Mouse (Mus musculus): ENCODE measurements at regions not wholly inside any gene's neighbourhood (a gene's known extent, or its start where the extent isn't known, plus 50 kb on each side); places are given as distances from the start of the nearest gene placed in this dataset.

DNA sequence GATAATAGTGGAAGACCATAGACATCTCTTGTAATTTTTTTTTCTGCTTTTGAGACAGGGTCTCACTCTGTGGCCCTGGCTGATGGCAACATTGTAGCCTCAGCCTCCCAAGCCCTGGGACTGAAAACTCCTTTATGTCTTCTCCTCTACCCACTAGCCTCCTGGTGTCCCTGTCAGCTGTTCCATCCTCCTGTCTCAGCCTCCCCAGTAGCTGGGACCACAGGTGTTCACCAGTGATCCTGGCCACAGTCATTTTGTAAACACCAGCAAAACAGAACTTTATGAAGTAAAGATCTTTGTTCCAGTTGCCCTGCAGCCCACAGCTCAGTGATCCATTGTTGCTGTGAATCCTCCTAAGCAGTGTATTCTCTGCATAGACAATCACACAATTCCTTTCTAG is 129.9 kb upstream of the Eya4 start:
- DNase-seq (ENCODE audit: low spot score in 2 of 2), result no peak

DNA sequence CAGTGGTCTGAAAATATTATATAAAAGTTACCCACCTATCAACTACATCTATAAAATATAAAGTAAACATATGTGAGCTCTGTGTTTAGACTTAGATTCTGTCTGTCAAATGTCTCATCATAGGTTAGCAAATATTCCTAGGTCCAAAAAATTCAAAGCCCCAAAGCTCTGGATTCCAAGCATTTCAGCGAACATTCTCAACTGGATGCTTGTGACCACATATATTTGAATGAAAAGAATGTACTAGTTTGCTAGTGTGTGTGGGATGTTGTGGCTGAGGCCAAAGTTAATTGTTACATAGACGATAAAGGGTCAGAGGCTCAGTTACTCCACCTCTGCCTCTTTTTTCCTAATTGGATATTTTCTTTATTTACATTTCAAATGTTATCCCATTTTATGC is 128.3 kb upstream of the Eya4 start:
- no peak for DNase-seq (ENCODE audit: low spot score in 2 of 2)

DNA sequence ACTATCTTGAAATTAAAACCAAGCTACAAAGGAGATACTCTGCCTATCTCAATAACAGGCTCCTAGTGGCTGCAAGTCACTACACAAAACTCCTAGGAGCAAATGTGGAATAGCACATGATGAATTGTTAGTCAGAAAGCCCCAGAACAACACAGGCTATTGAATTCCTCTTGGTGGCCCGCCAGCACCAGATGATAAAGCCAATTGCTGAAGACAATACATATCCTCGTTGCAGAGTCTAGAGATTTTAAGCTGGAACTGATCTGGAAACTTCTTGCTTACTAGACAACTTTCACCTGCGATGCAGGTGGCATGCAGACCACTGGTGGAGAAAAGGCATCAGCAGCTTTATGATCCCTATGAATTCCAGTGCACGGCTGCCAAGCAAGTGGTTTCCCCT is 126.5 kb upstream of the Eya4 start:
- no peak for DNase-seq (ENCODE audit: low spot score in 2 of 2)

DNA sequence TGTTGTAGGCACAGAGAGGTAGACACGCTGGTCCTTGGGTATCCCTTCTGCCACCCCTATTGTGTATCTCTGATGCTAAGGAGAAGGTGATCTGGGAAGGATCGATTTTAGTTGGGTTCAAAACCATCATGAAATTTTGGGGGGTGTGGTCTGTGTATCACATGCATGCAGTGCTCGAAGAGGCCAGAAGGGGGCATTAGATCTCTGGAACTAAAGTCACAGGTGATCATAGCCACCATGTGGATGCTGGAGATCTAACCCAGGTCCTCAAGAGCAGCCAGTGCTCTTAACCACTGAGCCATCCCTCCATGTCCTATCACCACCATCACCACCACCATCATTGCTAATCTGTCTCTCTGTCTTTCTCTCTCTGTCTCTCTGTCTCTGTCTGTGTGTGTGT is 100.4 kb upstream of the Eya4 start:
- DNase-seq (ENCODE audit: low spot score in 2 of 2), result no peak

DNA sequence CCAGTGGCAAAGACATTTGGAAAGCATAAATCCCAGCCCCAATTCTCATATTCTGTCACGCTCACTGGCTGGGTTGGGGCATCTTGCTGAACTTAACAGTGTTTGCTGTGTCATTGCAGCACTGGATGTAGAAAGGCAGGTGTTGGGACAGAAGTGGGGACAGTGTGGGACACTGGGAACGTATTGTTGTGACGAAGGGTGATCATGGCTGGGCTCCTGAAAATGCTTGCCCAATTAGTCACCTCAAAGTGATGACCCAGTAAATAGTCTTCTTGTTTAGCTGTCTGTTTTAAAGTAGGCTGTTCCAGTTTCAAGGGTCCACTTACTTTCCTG is 100.0 kb upstream of the Eya4 start:
- DNase-seq (ENCODE audit: low spot score in 2 of 2), result no peak

DNA sequence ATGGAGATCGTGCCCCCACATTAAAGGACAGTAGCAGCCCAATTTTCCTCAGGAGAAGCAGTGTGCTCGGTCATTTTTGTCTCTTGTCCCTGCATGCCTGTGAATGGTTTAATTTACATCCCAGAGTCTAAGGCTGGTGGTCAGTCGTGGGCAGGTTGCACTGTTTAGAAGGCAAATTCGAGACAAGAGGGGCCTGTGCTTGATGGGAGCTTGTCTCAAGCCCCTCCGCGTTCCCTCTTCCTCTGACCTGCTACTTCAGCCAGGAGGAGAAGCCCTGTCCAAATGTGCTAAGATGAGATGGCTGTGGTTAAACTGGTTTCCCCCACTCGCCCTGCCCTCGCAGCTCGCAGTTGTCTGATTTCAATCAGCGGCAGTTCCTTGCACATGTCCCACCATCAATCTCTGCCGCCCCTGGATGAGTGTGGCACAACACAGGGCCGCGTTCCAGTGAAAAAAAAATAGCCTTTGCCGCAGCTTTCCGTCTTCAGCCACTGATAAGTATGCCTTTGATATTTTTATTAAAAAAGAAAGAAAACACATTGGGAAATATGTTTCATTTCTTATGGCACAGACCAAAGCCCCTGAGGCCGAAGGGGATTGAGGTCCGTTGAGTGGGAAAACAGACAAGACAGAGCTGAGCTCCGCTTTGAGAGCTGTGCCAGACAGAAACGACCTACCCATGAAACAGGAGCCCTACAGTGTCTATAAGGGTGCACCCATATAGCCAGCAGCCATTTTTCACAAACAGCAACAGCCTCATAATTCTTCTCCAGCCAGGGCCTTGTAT is 99.5 kb upstream of the Eya4 start:
- no peak for DNase-seq (ENCODE audit: low spot score in 2 of 2)

DNA sequence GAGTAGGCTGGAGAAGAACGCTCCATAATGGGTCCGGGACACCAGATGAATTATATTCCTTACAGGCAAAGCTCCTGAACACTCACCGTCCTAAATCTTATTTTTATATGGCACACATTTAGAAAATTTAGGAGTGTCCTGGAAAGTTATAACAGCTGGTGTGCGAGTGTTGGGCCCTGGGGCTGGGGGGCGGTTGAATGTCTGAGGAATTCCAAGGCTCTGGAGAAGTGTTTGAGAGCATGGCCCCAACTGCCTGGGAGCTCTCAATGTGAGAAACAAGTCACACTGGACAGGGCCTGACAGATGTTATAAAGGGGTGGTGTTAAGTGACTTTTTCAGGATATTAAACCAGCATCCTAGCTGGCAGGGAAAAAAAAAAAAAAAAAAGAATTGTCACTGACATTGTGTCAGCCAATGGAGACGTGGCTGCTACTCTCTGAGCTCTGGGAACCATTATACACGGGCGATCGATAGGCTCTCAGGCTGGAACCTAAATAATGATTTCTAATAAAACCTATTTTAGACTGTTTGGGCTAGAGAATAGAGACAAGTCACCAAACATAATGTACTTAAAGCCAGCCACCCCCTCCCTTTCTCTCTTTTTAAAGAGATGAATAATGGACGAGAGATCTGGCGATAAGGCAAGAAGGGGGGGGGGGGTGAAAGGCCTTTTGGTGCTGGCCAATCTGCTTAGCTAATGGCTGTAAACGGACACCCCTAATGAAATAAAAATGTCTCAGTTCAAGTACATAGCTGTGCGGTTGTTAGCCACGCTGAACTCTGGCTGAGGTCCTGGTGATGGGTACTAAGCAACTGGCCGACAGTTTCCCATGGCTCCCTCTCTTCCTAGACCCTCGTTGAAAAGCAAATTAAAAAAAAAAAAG is 98.6 kb upstream of the Eya4 start:
- DNase-seq (ENCODE audit: low spot score in 2 of 2), result no peak

DNA sequence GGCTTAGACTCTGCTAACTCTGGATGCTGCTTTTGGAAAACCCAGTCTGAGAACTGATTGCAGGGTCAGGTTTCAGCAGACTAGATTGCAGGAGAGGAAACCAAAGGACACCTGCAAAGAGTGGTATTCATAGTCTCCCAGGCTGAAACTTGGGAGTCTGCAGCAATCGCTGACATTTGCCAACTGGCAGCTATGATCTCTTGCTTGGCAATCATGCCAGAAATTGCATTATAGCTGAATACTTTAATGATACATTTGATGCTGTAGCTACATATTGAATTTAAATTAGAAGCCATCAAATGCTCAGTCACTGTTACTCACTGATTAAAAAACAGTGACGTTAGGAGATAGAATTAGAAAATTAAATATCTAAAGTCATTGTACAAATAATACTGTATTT is 79.8 kb upstream of the Eya4 start:
- DNase-seq (ENCODE audit: low spot score in 2 of 2), result no peak

DNA sequence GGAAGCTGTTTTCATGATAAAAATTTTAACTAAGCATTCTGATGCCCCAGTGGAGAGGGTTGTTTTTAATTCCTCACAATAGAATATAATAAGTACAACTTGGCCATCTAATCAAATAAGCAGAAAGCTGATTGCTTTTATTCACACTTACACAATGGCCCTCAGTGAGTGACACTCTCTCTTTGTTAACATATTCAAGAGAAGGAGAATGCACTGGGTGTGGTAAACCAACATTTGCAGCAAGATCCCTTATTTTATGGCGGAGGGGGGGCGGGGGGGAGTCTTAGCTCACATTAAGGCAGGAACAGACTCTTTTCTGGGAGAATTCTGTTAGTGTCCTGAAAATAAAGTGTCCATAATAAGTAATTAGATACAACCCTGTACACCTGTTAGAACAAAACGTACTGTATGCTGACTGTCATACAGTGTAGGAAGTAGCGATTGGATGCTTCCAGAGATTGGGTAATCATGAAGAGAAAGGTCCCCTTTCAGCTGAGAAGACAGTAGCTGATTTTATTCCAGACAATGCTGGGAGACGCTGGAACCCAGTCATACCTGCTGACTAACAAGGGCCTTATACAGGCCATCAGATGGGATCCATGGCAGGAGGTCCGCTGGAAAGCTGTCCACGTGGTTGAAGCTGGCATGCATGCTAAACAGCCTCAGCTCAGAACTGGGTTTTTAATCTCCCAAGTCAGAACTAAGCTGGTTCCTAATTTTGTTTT is 63.4 kb upstream of the Eya4 start:
- no peak for DNase-seq (ENCODE audit: low spot score in 2 of 2)

DNA sequence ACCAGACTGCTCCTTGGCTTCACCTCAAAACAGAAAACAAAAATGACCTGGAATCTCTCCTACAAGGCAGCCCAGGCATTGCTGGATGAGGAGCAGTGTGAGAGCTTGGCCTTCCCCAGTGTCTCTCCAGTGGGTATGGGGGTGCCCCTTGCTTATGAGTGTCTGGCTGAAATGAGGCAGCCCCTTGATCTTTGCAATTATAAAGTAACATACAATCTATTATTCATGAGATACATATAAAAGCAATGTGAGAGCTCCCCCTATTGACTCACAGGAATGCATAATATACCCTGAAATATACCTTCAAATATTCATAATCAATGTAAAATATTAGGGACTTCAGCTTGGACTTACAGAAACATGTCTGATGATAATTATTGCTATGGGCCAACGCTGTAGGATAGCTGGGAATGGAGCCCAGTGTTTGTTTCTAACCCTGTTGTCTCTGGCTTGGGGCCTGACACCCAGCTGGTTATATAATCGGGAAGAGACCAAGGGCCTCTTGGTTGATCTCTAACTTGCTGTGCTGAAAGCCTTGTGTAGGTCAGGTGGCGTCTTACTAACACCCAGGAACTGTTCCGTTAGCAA is 52.9 kb upstream of the Eya4 start:
- peak in 1 of 2 experiments; percentile 6 for DNase-seq (ENCODE audit: low spot score in 2 of 2)
